Mouse (Mus musculus) kidney, adult 10 weeks (tissue): ENCODE measurements around the gene Thnsl1. TPM values are rescaled to one million over a fixed set of nuclear protein-coding genes. Genes with fewer than 3 reads are reported as not detected.

Source experiments
- polyA plus RNA-seq: library from polyadenylated mRNA; stranded (reverse); fragments of 350-450 nt; fragmentation: Illumina TruSeq; extraction: RNeasy Lipid Tissue Mini Kit (QIAGEN cat#74804); gene quantifications from one replicate; pipeline ENCODE4 v1.2.3, GENCODE M21; 2014; ENCODE audit warnings: low read depth, low replicate concordance

The Thnsl1 gene
- 13.1 TPM for polyA plus RNA-seq

GRCm38 (mm10) chr2:21204912-21205830, at the start of gene Thnsl1, which contains the start of gene Enkur:
Gene Thnsl1, plus strand, starts transcription at chr2:21205724.
Gene Enkur, minus strand, starts transcription at chr2:21205365.

Other genes starting within 250 kb of the Thnsl1 start
- gene Arhgap21, start 236.8 kb upstream of the Thnsl1 start, polyA plus RNA-seq: 34.9 TPM
- 3.1 TPM for gene Enkur, start 359 bp upstream of the Thnsl1 start, polyA plus RNA-seq
- gene Gpr158, start 161.8 kb downstream of the Thnsl1 start, polyA plus RNA-seq: not detected